Mouse (Mus musculus): ENCODE measurements at regions not wholly inside any gene's neighbourhood (a gene's known extent, or its start where the extent isn't known, plus 50 kb on each side); places are given as distances from the start of the nearest gene placed in this dataset.

DNA sequence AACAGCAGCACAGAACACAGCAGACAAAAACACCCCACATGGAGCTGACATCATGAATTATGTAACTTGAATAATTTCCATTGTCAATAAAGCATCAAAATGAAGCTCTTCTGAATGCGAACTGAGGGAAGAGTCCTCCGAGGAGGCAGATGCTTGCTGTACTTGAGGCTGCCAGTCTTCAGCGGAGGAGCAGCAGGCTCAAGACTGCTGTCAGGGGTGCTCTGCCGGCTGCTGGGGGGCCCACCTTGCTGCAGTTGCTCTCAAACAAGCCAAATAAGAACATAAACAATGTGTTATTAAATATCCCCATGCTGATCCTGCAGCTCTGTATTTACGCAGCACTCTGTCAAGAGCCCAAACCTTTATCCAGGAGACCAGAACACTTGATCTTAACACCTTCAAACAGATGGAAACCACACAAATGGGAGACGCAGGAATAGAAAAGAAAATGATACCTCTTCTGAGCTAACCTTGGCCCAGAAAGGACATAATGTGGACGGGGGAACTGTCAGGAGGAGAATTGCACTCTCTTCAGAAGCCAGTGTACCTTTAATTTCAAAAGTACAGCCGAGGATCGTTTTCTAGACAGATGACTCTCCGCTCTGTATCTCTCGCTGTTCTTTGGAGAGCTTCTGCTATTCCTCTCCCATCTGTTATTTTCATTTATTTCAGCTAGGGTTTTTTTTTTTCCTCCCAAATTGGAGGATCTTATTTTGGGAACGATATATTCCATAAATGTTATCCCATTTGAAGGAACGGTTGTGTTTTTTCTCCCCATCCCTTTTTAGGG lies 612.0 kb upstream of the Arid1b start:
- ATAC-seq (ENCODE audit: extremely low read depth, insufficient number of reproducible peaks, low FRiP score, poor library complexity, severe bottlenecking) = no peak

DNA sequence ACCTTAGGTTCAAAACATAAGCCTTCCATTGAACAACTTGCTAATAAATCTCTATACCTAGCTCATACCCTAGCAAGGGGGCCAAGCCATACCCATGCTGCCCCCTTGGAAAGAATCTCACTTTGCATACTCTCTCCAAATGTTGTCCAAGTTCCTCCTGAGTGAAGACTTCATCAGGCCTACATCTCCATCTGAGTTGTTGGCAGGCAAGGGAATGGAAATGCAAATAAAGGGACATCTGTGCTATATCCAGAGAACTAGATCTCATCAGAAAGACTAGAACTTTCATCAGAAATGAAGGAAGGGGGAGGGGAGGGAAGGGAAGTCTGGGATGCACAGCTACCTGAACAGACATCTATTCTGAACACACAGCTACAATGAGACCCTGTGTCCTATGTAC lies 611.4 kb upstream of the Arid1b start:
- ATAC-seq (ENCODE audit: extremely low read depth, insufficient number of reproducible peaks, low FRiP score, poor library complexity, severe bottlenecking) = no peak

- no peak for ATAC-seq (ENCODE audit: extremely low read depth, insufficient number of reproducible peaks, low FRiP score, poor library complexity, severe bottlenecking)
These were observed 606.5 kb upstream of the Arid1b start for GRCm38 (mm10) chr17:4387616-4388015.

- no peak for ATAC-seq (ENCODE audit: extremely low read depth, insufficient number of reproducible peaks, low FRiP score, poor library complexity, severe bottlenecking)
These were observed 604.1 kb upstream of the Arid1b start for GRCm38 (mm10) chr17:4390012-4390411.

DNA sequence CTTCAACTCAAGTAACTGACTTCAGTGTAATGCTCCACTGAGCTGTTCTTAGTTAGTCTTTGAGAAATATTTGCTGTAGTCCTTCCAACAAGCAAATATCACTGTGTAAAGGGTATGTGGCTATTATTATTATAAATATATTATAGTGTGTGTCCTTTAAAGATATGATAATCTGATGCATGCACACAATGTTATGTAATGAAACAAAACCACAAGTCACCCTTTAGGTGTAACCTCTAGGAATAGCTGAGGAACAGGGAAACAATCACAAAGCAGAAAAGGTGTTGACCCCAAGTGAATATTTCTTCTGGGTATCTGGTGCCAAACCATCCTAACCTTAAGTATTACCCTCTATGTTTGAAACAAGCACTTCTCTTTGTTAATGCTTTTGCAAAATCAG lies 603.6 kb upstream of the Arid1b start:
- no peak for ATAC-seq (ENCODE audit: extremely low read depth, insufficient number of reproducible peaks, low FRiP score, poor library complexity, severe bottlenecking)

GRCm38 (mm10) chr17:4391210-4391609 lies 602.9 kb upstream of the Arid1b start:
- no peak for ATAC-seq (ENCODE audit: extremely low read depth, insufficient number of reproducible peaks, low FRiP score, poor library complexity, severe bottlenecking)

GRCm38 (mm10) chr17:4396119-4396518 lies 598.0 kb upstream of the Arid1b start:
- ATAC-seq (ENCODE audit: extremely low read depth, insufficient number of reproducible peaks, low FRiP score, poor library complexity, severe bottlenecking) = no peak

DNA sequence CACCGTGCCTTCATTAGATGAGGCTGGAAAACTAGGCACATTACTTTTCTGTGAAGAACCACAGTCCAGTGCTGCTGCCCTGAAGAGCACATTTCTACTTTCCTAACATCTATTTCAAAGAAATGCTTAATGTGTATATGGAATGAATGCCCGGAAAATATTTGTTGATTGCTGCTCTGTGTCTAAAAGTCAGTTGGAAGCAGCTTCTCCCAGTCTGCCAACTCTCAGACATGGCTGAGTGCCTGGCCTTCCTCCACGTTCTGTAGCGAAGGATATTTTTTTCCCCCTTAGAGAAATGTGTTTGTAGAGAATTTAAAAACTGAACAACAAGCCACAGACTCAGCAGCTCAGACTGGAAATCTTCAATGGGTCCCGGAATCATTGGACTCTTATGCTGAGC lies 576.4 kb upstream of the Arid1b start:
- ATAC-seq (ENCODE audit: extremely low read depth, insufficient number of reproducible peaks, low FRiP score, poor library complexity, severe bottlenecking) = no peak

- ATAC-seq (ENCODE audit: extremely low read depth, insufficient number of reproducible peaks, low FRiP score, poor library complexity, severe bottlenecking) = no peak
These were observed 569.5 kb upstream of the Arid1b start for GRCm38 (mm10) chr17:4424451-4425168.

DNA sequence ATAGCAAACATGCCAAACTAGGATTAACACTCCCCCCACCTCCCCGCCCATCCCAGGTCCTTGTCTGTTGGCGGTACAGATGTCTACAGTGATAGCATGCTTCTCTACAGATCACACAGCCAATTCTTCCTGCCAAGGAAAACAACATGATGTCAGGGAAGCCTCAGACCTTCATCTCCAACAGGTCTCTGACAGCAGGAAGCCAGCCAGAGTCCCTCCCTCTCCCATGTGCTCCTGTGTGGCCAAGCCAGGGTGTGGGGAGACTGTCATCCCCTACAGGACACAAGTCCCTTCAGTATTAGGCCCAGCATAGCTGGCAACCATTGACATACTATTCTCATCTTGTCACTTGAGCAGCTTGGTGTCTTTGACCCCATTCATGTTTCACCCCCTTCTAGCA lies 568.8 kb upstream of the Arid1b start:
- no peak for ATAC-seq (ENCODE audit: extremely low read depth, insufficient number of reproducible peaks, low FRiP score, poor library complexity, severe bottlenecking)

- no peak for ATAC-seq (ENCODE audit: extremely low read depth, insufficient number of reproducible peaks, low FRiP score, poor library complexity, severe bottlenecking)
These were observed 565.1 kb upstream of the Arid1b start for GRCm38 (mm10) chr17:4429036-4429435.

DNA sequence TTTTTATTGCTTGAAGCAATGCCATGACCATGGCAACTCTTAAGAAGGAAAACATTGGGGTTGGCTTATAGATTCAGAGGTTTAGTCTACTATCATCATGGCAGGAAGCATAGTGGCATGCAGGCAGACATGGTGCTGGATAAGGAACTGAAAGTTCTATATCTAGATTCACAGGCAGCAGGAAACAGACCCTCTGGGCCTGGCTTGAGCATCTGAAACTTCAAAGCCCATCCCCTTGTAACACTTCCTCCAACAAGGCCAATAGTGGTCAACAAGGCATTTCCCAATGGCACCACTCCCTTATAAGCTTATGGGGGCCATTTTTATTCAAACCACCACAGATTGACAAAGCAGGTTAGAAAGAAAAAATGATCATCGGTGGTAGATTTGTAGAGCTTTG lies 548.5 kb upstream of the Arid1b start:
- ATAC-seq (ENCODE audit: extremely low read depth, insufficient number of reproducible peaks, low FRiP score, poor library complexity, severe bottlenecking) = no peak

DNA sequence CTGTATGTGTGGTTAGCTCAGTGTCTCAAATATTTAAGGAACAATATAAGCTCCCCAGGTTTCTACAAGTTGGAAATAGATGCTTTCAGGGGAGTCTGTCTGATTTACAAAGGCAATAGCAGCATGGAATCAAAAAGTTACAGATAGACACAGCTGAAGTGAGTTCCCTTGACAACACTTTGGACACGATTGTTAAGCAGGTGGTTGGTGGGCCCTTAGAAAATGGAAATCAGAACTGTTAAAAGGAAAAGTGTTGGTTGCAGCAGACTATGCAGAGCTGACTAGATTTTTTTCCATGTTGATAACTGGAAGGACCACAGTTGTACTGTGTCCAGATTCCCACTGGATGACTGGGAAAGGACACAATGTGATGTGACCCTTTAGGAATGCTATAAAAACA lies 536.6 kb upstream of the Arid1b start:
- no peak for ATAC-seq (ENCODE audit: extremely low read depth, insufficient number of reproducible peaks, low FRiP score, poor library complexity, severe bottlenecking)

GRCm38 (mm10) chr17:4461541-4461940 lies 532.6 kb upstream of the Arid1b start:
- no peak for ATAC-seq (ENCODE audit: extremely low read depth, insufficient number of reproducible peaks, low FRiP score, poor library complexity, severe bottlenecking)

GRCm38 (mm10) chr17:4464286-4464880 lies 529.7 kb upstream of the Arid1b start:
- ATAC-seq (ENCODE audit: extremely low read depth, insufficient number of reproducible peaks, low FRiP score, poor library complexity, severe bottlenecking) = no peak

GRCm38 (mm10) chr17:4465741-4466140 lies 528.4 kb upstream of the Arid1b start:
- ATAC-seq (ENCODE audit: extremely low read depth, insufficient number of reproducible peaks, low FRiP score, poor library complexity, severe bottlenecking) = no peak

- no peak for ATAC-seq (ENCODE audit: extremely low read depth, insufficient number of reproducible peaks, low FRiP score, poor library complexity, severe bottlenecking)
These were observed 521.7 kb upstream of the Arid1b start for GRCm38 (mm10) chr17:4472412-4472811.

GRCm38 (mm10) chr17:4474350-4474749 lies 519.8 kb upstream of the Arid1b start:
- ATAC-seq (ENCODE audit: extremely low read depth, insufficient number of reproducible peaks, low FRiP score, poor library complexity, severe bottlenecking) = no peak

DNA sequence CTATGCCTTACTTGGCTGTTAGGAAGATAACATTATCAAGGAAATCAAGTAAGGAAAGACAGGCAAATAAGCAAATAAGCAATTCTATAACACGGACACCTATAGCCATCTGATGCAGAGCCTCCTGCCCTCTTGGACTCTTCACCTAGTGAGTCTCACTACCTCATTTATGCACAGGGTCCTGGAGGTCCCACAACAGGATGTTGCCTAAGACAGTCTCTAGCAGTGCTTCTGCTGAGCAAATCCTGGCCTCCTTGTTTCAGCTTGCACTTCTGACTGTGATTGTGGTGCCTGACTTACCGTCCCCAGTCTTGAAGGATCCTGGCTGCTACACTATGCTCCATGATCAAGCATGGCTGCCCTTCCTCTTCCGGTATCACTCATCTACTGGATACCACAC lies 518.5 kb upstream of the Arid1b start:
- no peak for ATAC-seq (ENCODE audit: extremely low read depth, insufficient number of reproducible peaks, low FRiP score, poor library complexity, severe bottlenecking)

DNA sequence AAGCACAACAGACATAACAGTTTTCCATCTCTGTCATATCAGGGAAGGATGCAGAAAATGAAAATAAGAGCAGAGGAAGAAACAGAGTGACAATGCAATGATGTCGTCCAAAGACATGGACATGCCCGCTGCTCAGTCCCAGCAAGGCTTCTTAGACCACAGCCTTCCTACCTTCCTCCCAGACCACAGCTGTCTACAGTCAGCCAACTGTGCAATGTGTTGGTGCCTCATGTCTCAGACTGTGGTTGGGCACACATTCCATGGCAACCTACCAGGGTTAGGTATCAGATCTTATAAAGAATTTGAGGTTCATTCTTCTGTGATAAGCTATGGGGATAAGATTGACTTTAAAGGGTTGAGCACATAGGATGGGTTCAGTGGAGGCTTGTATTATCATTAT lies 499.7 kb upstream of the Arid1b start:
- ATAC-seq (ENCODE audit: extremely low read depth, insufficient number of reproducible peaks, low FRiP score, poor library complexity, severe bottlenecking) = no peak

All from neutrophil, adult 5-6 weeks (primary cell).